Mouse (Mus musculus): ENCODE results near the gene Aoah.

DNA sequence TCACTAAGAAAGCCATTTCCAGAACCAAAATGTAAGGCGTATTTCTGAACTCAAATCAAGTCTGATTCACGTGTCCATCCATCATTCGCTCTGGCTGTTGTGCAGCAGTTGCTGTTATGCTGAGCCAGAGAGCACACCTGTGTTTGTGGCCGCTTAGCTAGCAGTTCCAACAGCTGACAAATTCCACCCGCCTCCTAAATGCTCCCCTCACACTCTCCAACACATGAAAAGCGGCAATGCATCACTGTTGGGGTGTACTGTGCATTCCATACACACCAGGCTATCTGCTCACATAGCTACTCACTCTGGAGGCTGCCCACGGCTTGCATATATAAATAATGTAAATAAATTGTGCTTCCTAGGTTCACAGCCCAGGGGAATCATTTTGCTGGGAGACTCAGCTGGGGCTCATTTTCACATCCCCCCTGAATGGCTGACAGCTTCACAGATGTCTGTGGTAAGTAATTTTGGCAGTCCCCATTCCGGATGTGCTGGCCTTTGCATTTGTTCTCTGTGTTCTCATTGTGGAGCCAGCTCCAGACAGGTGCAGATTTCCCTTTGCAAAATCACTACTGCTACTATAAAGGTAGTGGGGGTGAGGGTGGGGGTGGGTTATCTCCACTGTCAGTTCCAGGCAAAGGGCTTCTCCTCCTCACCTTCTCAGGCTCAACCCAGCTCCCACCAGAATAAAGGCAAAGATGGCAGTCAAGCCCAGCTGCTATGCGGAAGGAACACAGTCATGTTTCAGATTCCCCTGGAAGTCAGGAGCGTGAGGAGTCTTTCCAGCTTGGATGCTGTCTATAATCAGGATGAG is 123.0 kb downstream of the Aoah start:
- TF ChIP-seq POLR2A (IDR thresholded peaks at IDR 0.05; ENCODE audit: borderline replicate concordance, low read depth, low read length), result no peak
- TF ChIP-seq CTCF (IDR thresholded peaks at IDR 0.05; ENCODE audit: low read depth, low read length), result no peak
